Mouse (Mus musculus): ENCODE results near the gene Limk2.

- no peak for TF ChIP-seq POLR2A (IDR thresholded peaks at IDR 0.05; ENCODE audit: borderline replicate concordance, low read depth, low read length)
- TF ChIP-seq CTCF (IDR thresholded peaks at IDR 0.05; ENCODE audit: low read depth, low read length), result no peak
Measured at GRCm38 (mm10) chr11:3336602-3337001, 72.4 kb downstream of the Limk2 start.
